Mouse (Mus musculus): Measurements from ENCODE around the gene C1qtnf6. TPM values are rescaled to one million over a fixed set of nuclear protein-coding genes. Genes with fewer than 3 reads are reported as not detected.

C1qtnf6 gene
- polyA plus RNA-seq, 2 experiments: 60.1 to 89.1 TPM

GRCm38 (mm10) chr15:78530141-78530540 is 1.1 kb downstream of the C1qtnf6 start:
- DNase-seq (ENCODE audit: low spot score) (no peak), ATAC-seq (ENCODE audit: low FRiP score, low read depth) (no peak)
- peaks cover 5% of the 10 kb centered on the region; the same call in 1 of the 2 replicates for H3K36me3 ChIP-seq (ENCODE audit: control insufficient read depth, insufficient read depth, low read length)
- peak overlapping the region; percentile 80 for H3K4me2 ChIP-seq (replicated peaks; ENCODE audit: low read depth, low read length, severe bottlenecking)
- 0 out of 2 replicates have a peak overlapping the region, but pooled peaks have one; percentile 69 for H3K9ac ChIP-seq (ENCODE audit: low read depth, low read length, severe bottlenecking)
- no peak for TF ChIP-seq POLR2A (IDR thresholded peaks at IDR 0.05; ENCODE audit: borderline replicate concordance, extremely low read depth, insufficient read depth, insufficient read length)
- no peaks in the 10 kb centered on the region for H3K27me3 ChIP-seq (ENCODE audit: control insufficient read depth, insufficient read depth, low read length)
- H3K27ac ChIP-seq (replicated peaks; ENCODE audit: low read depth, low read length): no peak overlapping the region; the same call in 1 of the 2 replicates
- WGBS: 76% methylated on average over 3 of the region's 3 CpGs
- H3K4me3 ChIP-seq (replicated peaks; ENCODE audit: low read length): peak overlapping the region; percentile 46; the same call in 1 of the 2 replicates
- H3K4me1 ChIP-seq (ENCODE audit: control insufficient read depth, insufficient read depth, low read length): peaks cover 25% of the 10 kb centered on the region
- H3K9me3 ChIP-seq (ENCODE audit: control insufficient read depth, low read length): no peaks in the 10 kb centered on the region

- H3K36me3 ChIP-seq (ENCODE audit: control insufficient read depth, insufficient read depth, low read length): peaks cover 8% of the 10 kb centered on the region
- H3K4me2 ChIP-seq (replicated peaks; ENCODE audit: low read depth, low read length, severe bottlenecking): peak overlapping the region; percentile 80
- H3K27ac ChIP-seq (replicated peaks; ENCODE audit: low read depth, low read length): peak overlapping the region; percentile 74
- ATAC-seq (ENCODE audit: low FRiP score, low read depth) (peak; percentile 83), DNase-seq (ENCODE audit: low spot score) (peak; percentile 82)
- TF ChIP-seq POLR2A (IDR thresholded peaks at IDR 0.05; ENCODE audit: borderline replicate concordance, extremely low read depth, insufficient read depth, insufficient read length): peak; percentile 50; the same call in 1 of the 2 replicates
- H3K9me3 ChIP-seq (ENCODE audit: control insufficient read depth, low read length): no peaks in the 10 kb centered on the region
- H3K4me1 ChIP-seq (ENCODE audit: control insufficient read depth, insufficient read depth, low read length): peaks cover 25% of the 10 kb centered on the region
- peak overlapping the region; percentile 46 for H3K4me3 ChIP-seq (replicated peaks; ENCODE audit: low read length)
- H3K27me3 ChIP-seq (ENCODE audit: control insufficient read depth, insufficient read depth, low read length): no peaks in the 10 kb centered on the region
- under 1% methylated on average over 15 of the region's 15 CpGs for WGBS
- peak overlapping the region; percentile 69 for H3K9ac ChIP-seq (ENCODE audit: low read depth, low read length, severe bottlenecking)
Measured at GRCm38 (mm10) chr15:78529428-78529990, 1.7 kb downstream of the C1qtnf6 start.

- no peak for TF ChIP-seq POLR2A (IDR thresholded peaks at IDR 0.05; ENCODE audit: borderline replicate concordance, extremely low read depth, insufficient read depth, insufficient read length)
- no peaks in the 10 kb centered on the region for H3K9me3 ChIP-seq (ENCODE audit: control insufficient read depth, low read length)
- peaks cover 25% of the 10 kb centered on the region for H3K4me1 ChIP-seq (ENCODE audit: control insufficient read depth, insufficient read depth, low read length)
- peaks cover 9% of the 10 kb centered on the region for H3K36me3 ChIP-seq (ENCODE audit: control insufficient read depth, insufficient read depth, low read length)
- H3K4me3 ChIP-seq (replicated peaks; ENCODE audit: low read length): peak overlapping the region; percentile 46
- no peaks in the 10 kb centered on the region for H3K27me3 ChIP-seq (ENCODE audit: control insufficient read depth, insufficient read depth, low read length)
- peak overlapping the region; percentile 74 for H3K27ac ChIP-seq (replicated peaks; ENCODE audit: low read depth, low read length)
- DNase-seq (ENCODE audit: low spot score) (no peak), ATAC-seq (ENCODE audit: low FRiP score, low read depth) (peak; percentile 2; the same call in 1 of the 2 replicates)
- peak overlapping the region; percentile 69 for H3K9ac ChIP-seq (ENCODE audit: low read depth, low read length, severe bottlenecking)
- H3K4me2 ChIP-seq (replicated peaks; ENCODE audit: low read depth, low read length, severe bottlenecking): peak overlapping the region; percentile 80
- WGBS: 40% methylated on average over 11 of the region's 11 CpGs
Measured at GRCm38 (mm10) chr15:78528726-78529411, 2.3 kb downstream of the C1qtnf6 start.

GRCm38 (mm10) chr15:78527973-78528372 is 3.2 kb downstream of the C1qtnf6 start:
- H3K4me3 ChIP-seq (replicated peaks; ENCODE audit: low read length): no peak overlapping the region
- H3K27ac ChIP-seq (replicated peaks; ENCODE audit: low read depth, low read length): no peak overlapping the region
- no peak overlapping the region for H3K9ac ChIP-seq (ENCODE audit: low read depth, low read length, severe bottlenecking)
- H3K4me2 ChIP-seq (replicated peaks; ENCODE audit: low read depth, low read length, severe bottlenecking): peak overlapping the region; percentile 80; the same call in 1 of the 2 replicates
- DNase-seq (ENCODE audit: low spot score) (no peak), ATAC-seq (ENCODE audit: low FRiP score, low read depth) (no peak)
- H3K27me3 ChIP-seq (ENCODE audit: control insufficient read depth, insufficient read depth, low read length): no peaks in the 10 kb centered on the region
- H3K4me1 ChIP-seq (ENCODE audit: control insufficient read depth, insufficient read depth, low read length): peaks cover 25% of the 10 kb centered on the region
- no peak for TF ChIP-seq POLR2A (IDR thresholded peaks at IDR 0.05; ENCODE audit: borderline replicate concordance, extremely low read depth, insufficient read depth, insufficient read length)
- no peaks in the 10 kb centered on the region for H3K9me3 ChIP-seq (ENCODE audit: control insufficient read depth, low read length)
- 66% methylated on average over 7 of the region's 7 CpGs for WGBS
- H3K36me3 ChIP-seq (ENCODE audit: control insufficient read depth, insufficient read depth, low read length): peaks cover 9% of the 10 kb centered on the region

- 93% methylated on average over 5 of the region's 5 CpGs for WGBS
- Histone ChIP-seq H3K4me1 (ENCODE audit: control insufficient read depth, insufficient read depth, low read length) (peaks cover 11% of the 10 kb centered on the region), H3K4me2 (replicated peaks; ENCODE audit: low read depth, low read length, severe bottlenecking) (no peak overlapping the region), H3K9ac (ENCODE audit: low read depth, low read length, severe bottlenecking) (no peak overlapping the region), H3K27ac (replicated peaks; ENCODE audit: low read depth, low read length) (no peak overlapping the region), H3K4me3 (replicated peaks; ENCODE audit: low read length) (no peak overlapping the region), H3K36me3 (ENCODE audit: control insufficient read depth, insufficient read depth, low read length) (peaks cover 9% of the 10 kb centered on the region), H3K27me3 (ENCODE audit: control insufficient read depth, insufficient read depth, low read length) (no peaks in the 10 kb centered on the region), H3K9me3 (ENCODE audit: control insufficient read depth, low read length) (no peaks in the 10 kb centered on the region)
- DNase-seq (ENCODE audit: low spot score): no peak
- no peak for TF ChIP-seq POLR2A (IDR thresholded peaks at IDR 0.05; ENCODE audit: borderline replicate concordance, extremely low read depth, insufficient read depth, insufficient read length)
- no peak for ATAC-seq (ENCODE audit: low FRiP score, low read depth)
Measured at GRCm38 (mm10) chr15:78524163-78524562, 7.1 kb downstream of the C1qtnf6 start.

Data from limb, embryonic 14.5 days (tissue).